Mouse (Mus musculus): ENCODE results near the gene Me1.

- no peak for TF ChIP-seq CTCF (IDR thresholded peaks at IDR 0.05; ENCODE audit: borderline replicate concordance, insufficient read depth, low read depth, low read length)
- no peak for TF ChIP-seq POLR2A (IDR thresholded peaks at IDR 0.05; ENCODE audit: borderline replicate concordance, insufficient read depth, low read length)
These were observed 28.5 kb downstream of the Me1 start for GRCm38 (mm10) chr9:86667138-86667750.

Data from cerebellum, adult 2 months (tissue).